15 mouse cellular contexts compared by ENCODE assay signal in the genomic region with DNA sequence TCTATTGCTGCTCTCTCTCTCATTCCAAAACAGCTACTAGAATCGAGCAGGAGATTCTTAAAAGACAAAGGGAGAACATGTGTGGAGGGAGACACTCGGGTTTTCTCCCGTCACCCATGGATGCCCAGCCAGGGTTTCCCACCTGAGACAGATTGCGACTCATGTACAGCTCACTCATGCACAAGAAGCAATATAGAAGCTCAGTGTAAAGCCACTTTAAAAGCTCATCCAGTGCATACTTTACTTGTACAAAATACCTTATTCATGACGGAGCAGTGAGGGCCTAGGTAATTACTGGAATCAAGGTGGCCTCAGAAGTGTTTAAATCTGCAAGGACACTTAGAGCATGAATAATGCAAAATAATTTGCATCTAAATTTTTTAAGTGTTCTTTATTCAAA. TPM values are rescaled to one million over a fixed set of nuclear protein-coding genes. Genes with fewer than 3 reads are reported as not detected.
DNase-seq lines count a peak whose midpoint lies in the region; ATAC-seq and TF ChIP-seq lines count a peak whose summit lies in the region.
"Had no signal": no experiment of that assay in that cellular context is flagged by ENCODE, and none has a peak within 500 bp of the region (broad histone marks: within the 10 kb centered on the region; RNA-seq: fewer than 3 reads in every experiment).

No protein-coding gene starts in this region.

- no peaks in the 10 kb centered on the region for H3K9me3 ChIP-seq in forebrain, postnatal 0 days (ENCODE audit: low read length)
- no peaks in the 10 kb centered on the region for H3K9me3 ChIP-seq in forebrain, embryonic 15.5 days
- H3K9me3 ChIP-seq in kidney, embryonic 15.5 days (replicated peaks) = no peaks in the 10 kb centered on the region
- H3K9me3 ChIP-seq in midbrain, embryonic 10.5 days (replicated peaks) = no peaks in the 10 kb centered on the region
- no peaks in the 10 kb centered on the region for H3K9me3 ChIP-seq in midbrain, postnatal 0 days (ENCODE audit: low read length)
- no peaks in the 10 kb centered on the region for H3K9me3 ChIP-seq in neural tube, embryonic 15.5 days (replicated peaks)
- H3K9me3 ChIP-seq: megakaryocyte, embryonic 14.5 days had no signal

- TF ChIP-seq CTCF in forebrain, postnatal 0 days (IDR thresholded peaks at IDR 0.05; ENCODE audit: low read depth) = no peak
- no peak for TF ChIP-seq CTCF in midbrain, postnatal 0 days (IDR thresholded peaks at IDR 0.05)

- no peaks in the 10 kb centered on the region for H3K27me3 ChIP-seq in forebrain, postnatal 0 days (ENCODE audit: insufficient read depth, low read length)
- no peaks in the 10 kb centered on the region for H3K27me3 ChIP-seq in forebrain, embryonic 15.5 days
- H3K27me3 ChIP-seq in kidney, embryonic 15.5 days = no peaks in the 10 kb centered on the region
- no peaks in the 10 kb centered on the region for H3K27me3 ChIP-seq in midbrain, embryonic 10.5 days (ENCODE audit: low read depth, poor library complexity, severe bottlenecking)
- H3K27me3 ChIP-seq in midbrain, postnatal 0 days (ENCODE audit: insufficient read depth, low read length) = no peaks in the 10 kb centered on the region
- no peaks in the 10 kb centered on the region for H3K27me3 ChIP-seq in neural tube, embryonic 15.5 days (replicated peaks)
- H3K27me3 ChIP-seq: megakaryocyte, embryonic 14.5 days had no signal

- no peak overlapping the region for H3K4me3 ChIP-seq in forebrain, postnatal 0 days (ENCODE audit: low read depth, low read length)
- H3K4me3 ChIP-seq in forebrain, embryonic 15.5 days = no peak overlapping the region
- no peak overlapping the region for H3K4me3 ChIP-seq in kidney, embryonic 15.5 days (replicated peaks)
- no peak overlapping the region for H3K4me3 ChIP-seq in midbrain, embryonic 10.5 days
- H3K4me3 ChIP-seq in midbrain, postnatal 0 days (ENCODE audit: low read depth, low read length) = no peak overlapping the region
- H3K4me3 ChIP-seq in neural tube, embryonic 15.5 days (replicated peaks) = no peak overlapping the region
- H3K4me3 ChIP-seq: gastrocnemius, adult 2 months; megakaryocyte, embryonic 14.5 days had no signal

- 41% methylated on average over 5 of the region's 5 CpGs for WGBS in forebrain, postnatal 0 days
- 34% methylated on average over 5 of the region's 5 CpGs for WGBS in forebrain, embryonic 15.5 days
- WGBS in kidney, embryonic 15.5 days = 50% methylated on average over 5 of the region's 5 CpGs
- 63% methylated on average over 5 of the region's 5 CpGs for WGBS in midbrain, embryonic 10.5 days
- 56% methylated on average over 5 of the region's 5 CpGs for WGBS in midbrain, postnatal 0 days
- WGBS in neural tube, embryonic 15.5 days = 38% methylated on average over 5 of the region's 5 CpGs

- no peaks in the 10 kb centered on the region for H3K36me3 ChIP-seq in forebrain, postnatal 0 days (ENCODE audit: insufficient read depth)
- H3K36me3 ChIP-seq in forebrain, embryonic 15.5 days = peaks cover 5% of the 10 kb centered on the region; the same call in 1 of the 2 replicates
- H3K36me3 ChIP-seq in kidney, embryonic 15.5 days = peaks cover 7% of the 10 kb centered on the region; the same call in 1 of the 2 replicates
- peaks cover 32% of the 10 kb centered on the region for H3K36me3 ChIP-seq in midbrain, embryonic 10.5 days
- no peaks in the 10 kb centered on the region for H3K36me3 ChIP-seq in midbrain, postnatal 0 days (ENCODE audit: insufficient read depth, low read length)
- H3K36me3 ChIP-seq in neural tube, embryonic 15.5 days = no peaks in the 10 kb centered on the region

- no peak overlapping the region for H3K4me2 ChIP-seq in forebrain, postnatal 0 days (ENCODE audit: low read depth)
- no peak overlapping the region for H3K4me2 ChIP-seq in forebrain, embryonic 15.5 days (replicated peaks)
- H3K4me2 ChIP-seq in kidney, embryonic 15.5 days = no peak overlapping the region
- no peak overlapping the region for H3K4me2 ChIP-seq in midbrain, postnatal 0 days (ENCODE audit: low read depth, low read length, poor library complexity, severe bottlenecking)
- H3K4me2 ChIP-seq in neural tube, embryonic 15.5 days = no peak overlapping the region

- ATAC-seq in forebrain, postnatal 0 days = no peak
- ATAC-seq in forebrain, embryonic 15.5 days (replicated peaks) = no peak
- no peak for ATAC-seq in kidney, embryonic 15.5 days (replicated peaks; ENCODE audit: low FRiP score)
- ATAC-seq in midbrain, postnatal 0 days (ENCODE audit: low FRiP score) = no peak
- ATAC-seq in neural tube, embryonic 15.5 days (ENCODE audit: low FRiP score) = no peak
- no peak for ATAC-seq in erythroid progenitor cell, adult 5-6 weeks (replicated peaks; ENCODE audit: low FRiP score, poor library complexity, severe bottlenecking)

- H3K27ac ChIP-seq in forebrain, postnatal 0 days (ENCODE audit: low read depth, low read length) = 0 out of 2 replicates have a peak overlapping the region, but pooled peaks have one; percentile 0
- no peak overlapping the region; the same call in 1 of the 2 replicates for H3K27ac ChIP-seq in forebrain, embryonic 15.5 days (replicated peaks)
- 0 out of 2 replicates have a peak overlapping the region, but pooled peaks have one; percentile 16 for H3K27ac ChIP-seq in kidney, embryonic 15.5 days
- H3K27ac ChIP-seq in midbrain, embryonic 10.5 days (replicated peaks) = peak overlapping the region; percentile 55
- no peak overlapping the region for H3K27ac ChIP-seq in midbrain, postnatal 0 days (ENCODE audit: low read depth, low read length)
- H3K27ac ChIP-seq in neural tube, embryonic 15.5 days (replicated peaks) = 0 out of 2 replicates have a peak overlapping the region, but pooled peaks have one; percentile 38
- H3K27ac ChIP-seq: kidney, postnatal 0 days had no signal

- no peak overlapping the region for H3K9ac ChIP-seq in forebrain, postnatal 0 days
- no peak overlapping the region for H3K9ac ChIP-seq in forebrain, embryonic 15.5 days (replicated peaks)
- H3K9ac ChIP-seq in kidney, embryonic 15.5 days = no peak overlapping the region
- no peak overlapping the region for H3K9ac ChIP-seq in midbrain, postnatal 0 days (replicated peaks; ENCODE audit: low read length, poor library complexity, severe bottlenecking)
- no peak overlapping the region for H3K9ac ChIP-seq in neural tube, embryonic 15.5 days (replicated peaks)

- no peaks in the 10 kb centered on the region for H3K4me1 ChIP-seq in forebrain, postnatal 0 days (ENCODE audit: insufficient read depth)
- peaks cover 49% of the 10 kb centered on the region for H3K4me1 ChIP-seq in forebrain, embryonic 15.5 days
- peaks cover 42% of the 10 kb centered on the region for H3K4me1 ChIP-seq in kidney, embryonic 15.5 days
- peaks cover 78% of the 10 kb centered on the region for H3K4me1 ChIP-seq in midbrain, embryonic 10.5 days
- H3K4me1 ChIP-seq in midbrain, postnatal 0 days (ENCODE audit: insufficient read depth, low read length) = no peaks in the 10 kb centered on the region
- peaks cover 10% of the 10 kb centered on the region; the same call in 1 of the 2 replicates for H3K4me1 ChIP-seq in neural tube, embryonic 15.5 days

- no peak for DNase-seq in forebrain, postnatal 0 days
- no peak for DNase-seq in kidney, postnatal 10 days
- no peak for DNase-seq in midbrain, embryonic 10.5 days (ENCODE audit: low spot score)
- DNase-seq in midbrain, postnatal 0 days (ENCODE audit: low spot score) = no peak
- DNase-seq: cerebellum, postnatal 36 days; gastrocnemius, adult 2 months; left cerebral cortex, postnatal 4 days; lung, adult 18-20 months; thymus, postnatal 25 days had no signal

RNA-seq across cellular contexts. Expression of gene Zeb2, which starts 45.9 kb away (rescaled TPM):
- total RNA-seq in forebrain, postnatal 0 days (2014; rRNA removed) = 150 and 186 TPM in 2 replicates
- 47.7 and 50.6 TPM in 2 replicates for polyA plus RNA-seq in forebrain, postnatal 0 days (2015; fragmentation: Nextera tagmentation; extraction: Ambion mirVana)
- polyA plus RNA-seq in forebrain, embryonic 15.5 days (2015; fragmentation: Nextera tagmentation; extraction: Ambion mirVana) = 106 and 119 TPM in 2 replicates
- polyA plus RNA-seq in kidney, embryonic 15.5 days (2015; fragmentation: Nextera tagmentation; extraction: Ambion mirVana) = 51.1 and 57.1 TPM in 2 replicates
- 48.7 and 60.6 TPM in 2 replicates for polyA plus RNA-seq in midbrain, embryonic 10.5 days (2016; fragmentation: Nextera tagmentation; extraction: Ambion mirVana)
- 39.6 and 48.1 TPM in 2 replicates for total RNA-seq in midbrain, postnatal 0 days (2014; rRNA removed)
- 13.4 and 15.3 TPM in 2 replicates for polyA plus RNA-seq in midbrain, postnatal 0 days (2015; fragmentation: Nextera tagmentation; extraction: Ambion mirVana)
- 40.5 and 41.1 TPM in 2 replicates for polyA plus RNA-seq in neural tube, embryonic 15.5 days (2015; fragmentation: Nextera tagmentation; extraction: Ambion mirVana)
- total RNA-seq in erythroid progenitor cell, adult 5-6 weeks (2015; ENCODE audit: low replicate concordance) = 45.8 and 49.9 TPM in 2 replicates
- 34.3 and 60.1 TPM in 2 replicates for total RNA-seq in erythroid progenitor cell, adult 5-6 weeks (2017; ENCODE audit: low replicate concordance)

Comparison
In these comparisons a context has a peak if more than half of its experiments do, and no peak if none do; other contexts are left out.
1. H3K27ac ChIP-seq: peak in forebrain, postnatal 0 days (single experiment), kidney, embryonic 15.5 days (single experiment), midbrain, embryonic 10.5 days (single experiment) and neural tube, embryonic 15.5 days (single experiment); none in forebrain, embryonic 15.5 days (single experiment) and midbrain, postnatal 0 days (single experiment).